Mouse (Mus musculus) yolk sac, embryonic 10.5 days (tissue): Measurements from ENCODE around the gene 1700018F24Rik.
"Not testable (repeated sequence)": the region's sequence is repeated elsewhere in the genome, so short reads cannot be mapped to it uniquely, and the experiment has no call there.

ENCODE experiments used
- DNase-seq: peaks from one replicate; pipeline ENCODE4 v3.0.0-alpha.2; 2017; ENCODE audit warnings: low spot score

The 1700018F24Rik gene

DNA sequence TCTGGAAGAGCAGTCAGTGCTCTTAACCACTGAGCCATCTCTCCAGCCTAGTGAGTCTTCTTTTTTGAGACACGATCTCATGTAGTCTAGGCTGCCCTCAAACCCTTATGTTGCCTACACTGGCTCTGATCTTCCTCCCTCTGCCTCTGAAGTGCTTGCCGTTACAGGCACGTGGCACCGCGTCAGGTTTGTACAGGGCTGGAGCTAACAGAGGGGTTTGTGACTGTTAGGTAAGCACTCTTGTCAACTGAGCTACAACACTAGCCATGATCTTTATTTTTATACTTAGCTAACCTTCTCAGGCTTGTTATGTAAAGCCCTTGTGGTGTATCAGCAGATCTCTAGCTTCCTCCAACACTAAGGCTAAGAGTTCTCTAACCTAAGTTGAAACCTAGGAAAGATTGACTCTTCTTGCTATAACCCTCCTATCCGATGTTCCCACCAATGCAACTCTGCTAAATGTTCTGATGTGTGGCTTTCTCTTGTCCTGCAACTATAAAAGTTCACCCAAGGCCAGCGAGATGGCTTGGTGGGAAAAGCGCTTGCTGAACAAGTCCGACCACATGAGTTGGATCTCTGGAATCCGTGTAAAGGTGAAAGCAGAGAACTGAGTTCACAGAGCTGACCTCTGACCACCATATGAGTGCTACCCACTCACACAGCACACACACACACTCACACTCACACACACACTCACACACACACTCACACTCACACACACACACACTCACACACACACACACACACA is 39.2 kb downstream of the 1700018F24Rik start:
- DNase-seq = no peak

DNA sequence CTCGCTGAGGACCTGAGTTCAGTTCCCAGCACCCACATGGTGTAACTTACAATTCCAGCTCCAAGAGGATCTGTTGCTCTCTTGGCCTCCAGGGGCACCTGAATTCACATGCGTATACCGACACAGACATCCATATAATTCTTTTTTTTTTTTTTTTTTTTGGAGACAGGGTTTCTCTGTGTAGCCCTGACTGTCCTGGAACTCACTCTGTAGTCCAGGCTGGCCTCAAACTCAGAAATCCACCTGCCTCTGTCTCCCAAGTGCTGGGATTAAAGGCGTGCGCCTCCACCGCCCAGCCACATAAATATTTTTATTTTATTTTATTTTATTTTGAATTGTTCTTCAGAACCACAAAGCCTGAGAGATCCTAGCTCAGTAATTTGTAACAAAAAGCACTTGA is 40.4 kb downstream of the 1700018F24Rik start:
- not testable (repeated sequence) for DNase-seq

DNA sequence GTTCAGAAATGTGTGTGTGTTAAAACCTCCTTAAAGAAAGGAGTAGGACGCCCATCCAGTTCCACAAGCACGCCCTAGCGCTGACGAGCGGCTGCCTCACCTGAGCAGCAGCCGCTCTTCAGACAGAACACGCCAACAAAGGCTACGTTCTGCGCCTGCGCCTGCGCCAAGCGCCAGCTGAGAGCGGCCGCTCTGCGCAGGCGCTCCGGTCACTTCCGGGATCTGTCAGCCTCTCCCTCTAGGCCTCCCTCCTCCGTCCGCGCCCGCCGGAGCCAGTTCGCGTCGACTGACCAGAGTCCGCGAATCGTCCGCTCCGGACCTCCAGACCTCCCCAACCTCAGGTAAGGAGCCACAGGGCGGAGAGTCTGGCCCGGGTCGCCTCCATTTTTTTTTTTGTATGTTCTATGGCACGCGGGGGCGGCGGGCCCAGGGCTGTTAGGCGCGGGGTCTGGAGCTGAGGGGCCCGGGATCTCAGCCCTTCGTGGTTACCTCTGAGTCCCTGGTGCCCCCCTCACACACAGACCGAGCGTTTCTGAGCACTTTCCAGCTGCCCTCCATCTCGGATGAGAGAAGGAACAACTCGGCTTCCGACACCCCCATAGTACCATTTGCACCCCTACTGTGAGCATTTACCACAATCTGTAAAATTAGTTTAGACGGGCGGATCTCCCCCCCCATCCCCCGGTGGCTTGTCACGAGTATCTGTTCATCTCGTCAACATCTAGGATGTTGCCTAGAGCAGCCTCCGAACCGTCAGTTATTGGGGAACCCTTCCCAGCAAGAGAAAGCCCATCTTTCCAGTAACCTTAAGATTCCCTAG is 41.1 kb downstream of the 1700018F24Rik start, which contains the start of the genes Arpc1a and Kpna7:
Gene Arpc1a, plus strand, starts transcription at position 199 of the 820 bp plus-strand sequence.
Gene Kpna7, minus strand, starts transcription at position 399 of the 820 bp plus-strand sequence.
- peak; percentile 92 for DNase-seq

GRCm38 (mm10) chr5:145084822-145085221 is 42.0 kb downstream of the 1700018F24Rik start:
- DNase-seq = no peak

DNA sequence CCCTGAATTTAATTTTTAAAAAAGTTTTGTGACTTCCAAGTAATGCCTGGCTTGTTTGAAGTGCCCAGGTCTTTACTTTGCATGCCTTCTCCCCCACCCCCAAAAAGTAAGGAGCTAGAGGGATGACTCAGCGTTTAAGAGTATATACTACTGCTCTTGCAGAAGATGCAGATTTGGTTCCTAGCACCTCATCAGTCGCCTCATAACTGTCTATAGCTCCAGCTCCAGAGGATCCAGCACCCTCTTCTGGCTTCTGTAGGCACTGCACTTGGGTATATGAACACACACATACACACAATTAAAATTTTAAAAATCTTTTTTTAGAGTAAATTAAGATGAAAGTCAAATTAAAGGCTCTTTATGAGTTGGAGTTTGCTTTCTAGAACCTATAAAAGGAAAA is 45.4 kb downstream of the 1700018F24Rik start:
- no peak for DNase-seq

GRCm38 (mm10) chr5:145089878-145090277 is 47.1 kb downstream of the 1700018F24Rik start:
- no peak for DNase-seq
